Mouse (Mus musculus) bone marrow, adult 2 months (tissue): ENCODE results near the gene Pcgf5.

Experiments used
- CTCF ChIP-seq: fragments of 200-500 bp; IDR thresholded peaks from 2 replicates; pipeline ENCODE4 v1.5.1; 2011; ENCODE audit warnings: low read length, control low read depth; ENCODE audit not compliant: control insufficient read depth, insufficient read depth
- POLR2A ChIP-seq: fragments of 200-500 bp; IDR thresholded peaks from 2 replicates; pipeline ENCODE4 v1.6.1; 2011; ENCODE audit warnings: low read depth, mild to moderate bottlenecking, control low read depth, low read length, borderline replicate concordance; ENCODE audit not compliant: control insufficient read depth

- TF ChIP-seq POLR2A (no peak), CTCF (no peak)
Measured at GRCm38 (mm10) chr19:36428116-36428515, 80.0 kb downstream of the Pcgf5 start.
